Mouse (Mus musculus): ENCODE results near the gene Zmiz1. TPM values are rescaled to one million over a fixed set of nuclear protein-coding genes. Genes with fewer than 3 reads are reported as not detected.

Zmiz1 gene
- total RNA-seq, 2 experiments from 2014 or later: 26.6 to 28.6 TPM

- DNase-seq (ENCODE audit: low spot score): no peak
Observed at GRCm38 (mm10) chr14:25555848-25556247, 96.9 kb downstream of the Zmiz1 start.

GRCm38 (mm10) chr14:25557014-25557413 is 98.0 kb downstream of the Zmiz1 start:
- no peak for DNase-seq (ENCODE audit: low spot score)

GRCm38 (mm10) chr14:25558479-25558878 is 99.5 kb downstream of the Zmiz1 start:
- DNase-seq (ENCODE audit: low spot score): no peak

DNA sequence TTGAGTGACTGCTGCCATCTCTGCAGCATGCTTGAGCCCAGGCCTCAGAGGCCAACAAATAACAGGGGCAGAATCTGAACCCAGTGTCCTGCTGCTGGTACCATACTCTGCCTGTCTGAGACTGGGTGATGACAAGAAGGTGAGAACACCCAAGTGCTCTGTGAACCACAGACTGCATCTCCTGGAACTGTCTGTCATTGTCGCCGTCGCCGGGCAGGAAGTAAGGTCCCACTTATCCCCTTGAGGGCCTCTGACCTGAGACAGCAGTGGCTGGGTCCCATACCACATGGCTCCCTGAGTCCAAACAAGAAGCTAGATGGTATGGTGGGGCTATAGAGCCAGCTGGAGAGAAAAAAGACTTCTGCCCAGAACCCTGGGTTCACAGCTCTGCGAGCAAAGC is 100.9 kb downstream of the Zmiz1 start:
- no peak for DNase-seq (ENCODE audit: low spot score)

GRCm38 (mm10) chr14:25560841-25561240 is 101.9 kb downstream of the Zmiz1 start:
- no peak for DNase-seq (ENCODE audit: low spot score)

DNA sequence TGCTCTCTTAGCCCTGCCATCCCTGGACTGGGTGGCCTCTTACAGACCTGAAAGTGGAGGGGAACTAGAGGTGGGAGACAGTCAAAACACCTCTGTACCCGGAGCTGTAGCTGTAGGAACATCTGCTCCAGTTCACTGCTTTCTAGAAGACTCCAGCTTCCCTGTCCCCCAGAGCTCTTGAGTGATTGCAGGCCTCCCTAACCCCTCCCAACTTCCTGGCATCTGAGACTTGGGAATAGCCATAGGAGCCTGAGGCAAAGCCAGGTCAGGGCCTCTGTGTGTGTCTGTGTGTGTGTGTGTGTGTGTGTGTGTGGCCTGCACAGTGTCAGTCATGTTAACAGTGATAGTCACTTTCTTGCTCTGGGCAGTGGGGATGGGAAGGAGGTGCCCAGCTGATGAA is 102.7 kb downstream of the Zmiz1 start:
- DNase-seq (ENCODE audit: low spot score): no peak

DNA sequence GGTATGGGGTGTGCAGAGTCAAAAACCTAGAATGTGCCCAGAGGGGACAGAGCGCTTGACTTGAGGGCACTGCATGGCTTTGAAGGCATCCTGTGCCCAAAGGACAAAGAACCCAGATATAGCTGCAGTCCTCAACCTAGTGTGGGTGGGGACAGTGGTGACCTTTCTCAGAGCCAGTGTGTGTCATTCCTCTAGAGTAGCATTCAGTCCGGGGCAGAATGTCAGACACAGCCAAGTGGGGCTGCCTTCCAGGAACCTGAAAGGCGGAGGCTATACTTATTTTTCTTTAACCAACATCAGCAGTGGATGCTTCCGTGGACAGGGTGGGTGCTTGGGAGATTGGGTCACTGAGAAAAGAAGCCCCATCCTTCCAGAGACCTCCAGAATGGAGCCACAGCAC is 103.5 kb downstream of the Zmiz1 start:
- DNase-seq (ENCODE audit: low spot score): no peak

DNA sequence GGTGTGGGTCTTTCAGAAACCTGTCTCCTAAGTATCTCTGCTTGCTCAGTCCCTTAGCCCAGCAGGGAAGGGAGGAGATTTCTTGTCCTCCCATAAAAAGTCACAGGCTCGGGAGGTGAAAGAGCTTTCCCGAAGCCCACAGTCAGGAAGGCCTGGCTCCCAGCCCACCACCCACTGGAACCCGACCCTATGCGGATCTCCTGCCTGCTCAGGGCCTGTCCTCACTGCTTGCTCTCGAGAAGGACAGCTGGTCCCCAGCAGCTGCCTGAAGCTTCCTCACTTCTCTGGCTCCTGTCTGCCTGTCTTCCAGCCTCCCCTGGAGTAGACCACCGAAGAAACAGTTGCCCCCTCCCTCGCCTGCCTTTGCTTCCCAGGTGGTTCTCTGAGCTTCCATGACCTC is 103.9 kb downstream of the Zmiz1 start:
- no peak for DNase-seq (ENCODE audit: low spot score)

GRCm38 (mm10) chr14:25564577-25564976 is 105.6 kb downstream of the Zmiz1 start:
- DNase-seq (ENCODE audit: low spot score): no peak

DNA sequence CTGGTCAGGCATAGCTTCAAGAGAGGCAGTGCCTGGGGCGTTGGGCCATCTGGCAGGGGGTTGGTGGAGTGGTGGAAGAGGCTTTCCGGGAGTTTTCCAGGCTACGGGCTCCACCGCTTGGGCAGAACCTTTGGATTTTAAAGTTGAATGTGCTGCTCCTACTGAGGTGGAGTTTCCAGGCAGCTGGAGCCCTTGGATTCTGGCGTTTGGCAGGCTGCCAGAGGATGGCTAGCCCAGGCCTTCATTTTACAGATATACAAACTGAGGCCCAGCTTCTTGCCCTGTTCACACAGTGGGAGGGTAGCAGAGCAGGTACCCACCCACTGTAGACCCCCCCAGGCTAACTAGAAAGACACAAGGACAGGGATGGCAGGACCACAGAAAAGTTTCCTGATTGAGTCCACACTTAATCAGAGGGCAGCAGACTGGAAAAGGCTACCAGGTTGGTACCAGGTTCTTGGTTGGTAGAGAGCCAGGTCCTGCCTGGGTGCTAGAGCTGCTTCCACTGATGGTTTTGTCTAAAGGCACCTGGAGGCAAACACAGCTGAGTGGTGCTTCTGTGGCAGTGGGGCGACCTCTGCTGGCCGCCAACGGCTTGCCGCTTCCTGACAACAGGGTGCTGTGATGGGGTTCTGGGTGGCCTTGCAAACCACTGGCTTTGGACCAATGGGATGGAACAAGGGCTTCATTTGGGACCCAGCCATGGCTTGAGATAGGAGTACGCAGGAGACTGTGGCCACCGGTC is 106.5 kb downstream of the Zmiz1 start:
- peak; percentile 84 for DNase-seq (ENCODE audit: low spot score)

DNA sequence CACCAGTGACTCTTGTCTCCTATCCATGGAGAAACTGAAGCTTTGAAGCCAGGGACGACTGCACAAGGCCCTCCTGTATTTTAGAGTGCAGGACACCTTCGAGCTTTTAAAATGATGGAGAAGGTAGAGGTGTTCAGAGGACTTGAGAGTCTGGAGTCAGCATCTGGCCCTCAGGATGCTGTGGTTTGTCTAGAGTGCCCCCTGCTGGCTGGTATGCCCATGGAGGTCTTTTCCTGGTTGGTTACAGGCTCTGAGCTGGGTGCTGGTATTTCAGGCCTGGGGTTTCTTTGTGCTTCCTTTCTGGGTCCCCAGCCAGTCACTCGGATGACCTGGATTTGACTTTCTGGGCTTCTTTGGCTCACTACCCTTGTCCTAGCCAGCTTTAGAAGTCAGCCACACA is 108.3 kb downstream of the Zmiz1 start:
- peak; percentile 72 for DNase-seq (ENCODE audit: low spot score)

DNA sequence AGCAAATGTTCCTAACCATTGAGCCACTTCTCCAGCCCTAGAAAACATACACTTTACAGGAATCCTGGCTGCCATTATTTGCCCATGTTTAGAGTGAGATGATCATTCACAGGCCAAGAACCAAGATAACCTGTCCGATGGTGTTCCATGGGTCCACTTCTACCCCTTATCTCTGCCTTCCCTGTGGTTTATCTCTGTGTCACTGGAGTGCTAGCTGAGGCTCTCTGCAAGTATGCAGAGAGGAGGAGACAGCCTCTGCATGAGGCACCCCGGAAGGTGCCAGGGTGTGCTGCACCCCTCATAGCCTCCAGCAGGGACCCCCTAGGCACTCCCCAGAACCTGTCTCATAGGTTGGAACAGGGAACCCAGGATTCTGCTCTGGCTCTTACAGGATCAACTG is 108.9 kb downstream of the Zmiz1 start:
- no peak for DNase-seq (ENCODE audit: low spot score)

DNA sequence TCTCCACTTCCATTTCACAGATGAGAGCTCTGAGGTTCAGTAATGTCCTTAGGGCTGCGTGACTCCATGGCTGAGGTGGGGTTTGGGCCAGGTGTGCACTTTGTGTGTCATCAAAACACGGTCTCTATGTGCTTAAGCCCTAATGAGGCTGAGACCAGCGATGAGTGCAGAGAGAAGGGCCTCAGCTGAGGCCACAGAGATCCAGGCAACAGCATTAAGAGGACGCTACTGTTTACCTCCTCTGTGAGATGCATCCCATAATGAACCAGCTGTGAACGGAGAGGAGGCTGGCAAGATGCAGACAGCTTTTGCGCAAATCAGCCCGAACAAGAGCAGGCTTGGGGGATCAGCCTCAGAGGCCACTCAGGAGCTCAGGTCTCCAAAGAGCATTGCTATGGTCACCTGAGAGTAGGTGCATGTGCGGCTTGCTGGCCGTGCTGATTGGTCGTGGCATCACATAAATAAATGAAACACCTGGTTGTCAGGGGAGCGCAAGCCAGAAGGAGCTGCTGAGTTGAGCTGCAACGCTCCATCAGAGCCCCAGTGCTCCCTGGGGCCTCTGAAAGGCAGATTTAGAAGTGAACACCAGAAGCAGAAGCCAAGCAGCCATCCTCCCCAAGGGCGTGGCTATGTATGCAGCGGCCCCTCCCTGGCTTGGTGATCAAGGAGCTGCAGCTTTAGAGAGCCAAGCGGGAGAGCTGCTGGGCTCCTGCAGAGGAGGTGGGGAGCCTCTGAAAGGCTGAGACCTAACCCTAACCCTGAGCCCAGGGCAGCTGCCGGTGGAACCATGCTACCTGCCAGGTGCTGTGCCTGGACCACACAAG is 115.3 kb downstream of the Zmiz1 start:
- DNase-seq (ENCODE audit: low spot score): no peak

- DNase-seq (ENCODE audit: low spot score): no peak
Observed at GRCm38 (mm10) chr14:25576642-25577041, 117.7 kb downstream of the Zmiz1 start.

DNA sequence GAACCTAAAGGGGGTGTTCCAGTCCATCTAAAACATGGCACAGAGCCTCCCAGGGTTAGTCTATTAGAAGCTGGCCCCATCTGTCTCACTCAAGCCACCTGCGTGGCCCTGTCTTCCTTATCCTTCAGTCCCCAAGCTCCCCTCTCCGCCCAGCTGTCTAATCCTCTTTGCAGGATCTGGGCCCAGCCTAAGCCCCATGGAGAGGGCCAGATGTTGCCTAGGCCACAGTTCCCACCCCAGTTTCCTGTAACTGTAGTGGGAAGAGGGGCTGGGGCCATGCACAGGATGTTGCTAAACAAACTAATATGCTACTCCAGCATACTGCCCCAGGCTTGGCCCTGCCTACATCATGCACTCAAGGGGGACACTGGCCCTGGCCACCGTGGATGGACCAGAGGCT is 118.4 kb downstream of the Zmiz1 start:
- DNase-seq (ENCODE audit: low spot score): no peak

- no peak for DNase-seq (ENCODE audit: low spot score)
Observed at GRCm38 (mm10) chr14:25579597-25579996, 120.6 kb downstream of the Zmiz1 start.

DNA sequence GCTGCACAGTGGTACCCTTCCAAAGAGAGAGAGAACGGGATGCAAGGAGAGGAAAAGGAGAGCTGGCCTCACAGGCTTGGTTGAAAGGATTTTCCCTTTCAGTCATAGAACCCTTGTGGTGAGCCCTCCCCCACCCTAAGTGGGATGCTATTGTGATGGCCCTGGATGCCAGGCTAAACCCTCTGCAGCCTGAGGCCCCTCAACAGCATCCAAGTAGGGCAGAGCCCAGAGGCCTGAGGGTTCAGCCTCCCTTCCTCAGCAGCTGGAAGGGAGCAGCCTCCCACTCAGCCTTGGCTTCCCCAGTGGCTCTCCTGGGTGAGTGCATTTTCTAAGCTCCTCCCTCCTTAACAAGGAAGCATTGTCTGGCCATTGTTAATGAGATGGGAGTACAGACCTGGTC is 121.4 kb downstream of the Zmiz1 start:
- no peak for DNase-seq (ENCODE audit: low spot score)

DNA sequence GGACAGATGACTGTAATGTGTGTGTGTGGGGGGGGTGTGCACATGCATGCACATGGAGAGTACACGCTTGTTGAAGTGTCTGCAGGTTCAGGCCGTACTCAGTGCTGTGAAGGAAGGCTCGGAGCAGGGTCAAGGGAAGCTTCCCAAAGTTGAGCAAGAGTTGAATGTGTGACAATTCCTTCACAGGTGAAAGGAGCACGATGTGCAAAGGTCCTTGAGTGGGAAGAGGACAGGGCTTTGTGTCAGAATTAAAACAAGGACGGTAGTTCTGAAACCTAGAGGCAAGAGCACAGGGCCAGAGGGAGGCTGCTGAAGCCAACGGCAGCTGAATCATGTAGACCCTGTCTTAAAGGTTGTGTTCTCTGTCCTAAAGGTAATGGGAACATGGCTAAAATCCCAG is 123.6 kb downstream of the Zmiz1 start:
- DNase-seq (ENCODE audit: low spot score): no peak

GRCm38 (mm10) chr14:25583899-25584298 is 124.9 kb downstream of the Zmiz1 start:
- peak; percentile 40 for DNase-seq (ENCODE audit: low spot score)

DNA sequence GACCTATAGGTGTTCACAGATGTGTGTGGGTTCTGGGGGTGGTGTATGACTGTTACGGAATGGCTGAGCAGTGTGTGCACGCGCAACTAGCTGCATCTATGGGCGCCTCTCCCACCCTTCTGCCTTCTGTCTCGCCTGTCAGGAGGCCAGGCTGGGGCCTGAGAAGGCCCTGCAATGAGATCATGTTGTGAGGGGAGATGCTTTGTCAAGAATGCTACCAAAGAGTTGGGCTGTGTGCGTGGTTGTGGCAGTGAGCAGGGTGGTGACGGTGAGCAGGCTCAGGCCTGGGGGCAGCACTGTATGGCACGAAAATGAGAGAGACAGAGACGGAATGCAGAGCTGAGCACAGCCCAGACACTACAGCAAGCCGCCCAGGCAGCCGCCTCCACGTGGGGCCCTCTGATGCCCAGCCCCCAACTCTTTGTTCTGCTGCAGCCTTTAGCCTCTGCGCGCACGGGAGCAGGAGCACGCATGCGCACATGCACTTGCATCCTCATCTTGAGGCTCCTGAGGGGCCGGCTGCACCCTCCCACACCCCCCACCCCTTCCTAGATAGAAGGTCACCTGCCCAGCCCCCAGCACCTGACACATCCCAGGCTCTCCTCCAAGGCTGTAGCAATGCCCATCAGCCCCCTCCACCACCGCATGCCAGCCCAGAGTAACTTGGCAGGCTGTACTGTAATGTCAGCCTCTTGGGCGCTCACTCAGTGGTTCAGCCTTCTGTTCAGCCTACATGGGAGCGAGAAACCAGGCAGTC is 126.7 kb downstream of the Zmiz1 start:
- peak; percentile 55 for DNase-seq (ENCODE audit: low spot score)

DNA sequence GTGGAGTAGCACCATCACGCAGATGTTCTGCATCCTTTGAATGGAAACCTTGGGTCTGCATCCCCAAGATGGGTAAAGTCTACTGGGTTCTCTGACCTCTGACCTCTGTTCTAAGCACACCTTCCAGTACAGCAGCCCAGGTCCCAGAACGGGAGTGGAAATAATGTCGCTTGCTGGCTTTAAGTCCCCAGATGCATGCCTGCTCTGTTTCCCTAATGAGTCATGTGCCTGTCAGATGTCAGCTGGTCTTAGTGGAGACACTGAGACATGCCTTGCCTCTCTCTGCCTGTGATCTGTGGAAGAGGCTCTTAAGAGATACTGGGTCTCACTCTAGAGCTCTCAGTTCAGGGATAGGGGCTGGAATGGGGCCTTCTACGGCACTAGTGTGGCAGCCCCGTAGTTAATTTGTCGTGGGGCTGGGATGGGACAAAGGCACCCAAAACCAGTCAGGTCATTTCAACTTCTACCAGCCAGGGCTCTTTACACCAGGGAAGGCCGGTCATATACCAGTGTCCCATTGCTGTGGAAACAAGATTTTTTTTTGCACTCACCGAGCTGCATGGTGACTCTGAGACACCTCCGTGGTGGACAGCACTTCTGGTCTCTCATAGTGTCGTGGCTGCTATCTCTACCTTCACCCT is 128.0 kb downstream of the Zmiz1 start:
- no peak for DNase-seq (ENCODE audit: low spot score)
